Mouse (Mus musculus): ENCODE measurements around the gene Tnfsfm13. TPM values are rescaled to one million over a fixed set of nuclear protein-coding genes. Genes with fewer than 3 reads are reported as not detected.

The Tnfsfm13 gene
- polyA plus RNA-seq, 1 experiment, result 2.3 TPM

- 18% methylated on average over 12 of the region's 12 CpGs for WGBS
- DNase-seq (ENCODE audit: low read depth, low spot score), result peak; percentile 75
Observed at GRCm38 (mm10) chr11:69682840-69683533, 12.9 kb downstream of the Tnfsfm13 start.

- DNase-seq (ENCODE audit: low read depth, low spot score), result no peak
- 15% methylated on average over 24 of the region's 24 CpGs for WGBS
Observed at GRCm38 (mm10) chr11:69682209-69682839, 13.6 kb downstream of the Tnfsfm13 start.

GRCm38 (mm10) chr11:69681314-69682208 is 14.3 kb downstream of the Tnfsfm13 start, which contains the start of gene Senp3:
Senp3 (minus strand) TSS chr11:69682084.
- peak; percentile 80 for DNase-seq (ENCODE audit: low read depth, low spot score)
- WGBS, result under 1% methylated on average over 80 of the region's 80 CpGs

GRCm38 (mm10) chr11:69680136-69680855 is 15.6 kb downstream of the Tnfsfm13 start:
- 88% methylated on average over 30 of the region's 30 CpGs for WGBS
- no peak for DNase-seq (ENCODE audit: low read depth, low spot score)

GRCm38 (mm10) chr11:69679144-69679543 is 16.8 kb downstream of the Tnfsfm13 start:
- 85% methylated on average over 2 of the region's 2 CpGs for WGBS
- DNase-seq (ENCODE audit: low read depth, low spot score), result no peak

GRCm38 (mm10) chr11:69672211-69672706 is 23.6 kb downstream of the Tnfsfm13 start, which contains the start of gene Eif4a1:
Eif4a1 (minus strand) TSS chr11:69672423.
- WGBS, result under 1% methylated on average over 36 of the region's 36 CpGs
- peak; percentile 99 for DNase-seq (ENCODE audit: low read depth, low spot score)

GRCm38 (mm10) chr11:69671726-69672124 is 24.2 kb downstream of the Tnfsfm13 start:
- no peak for DNase-seq (ENCODE audit: low read depth, low spot score)
- WGBS, result under 1% methylated on average over 43 of the region's 43 CpGs

GRCm38 (mm10) chr11:69670786-69671725 is 24.8 kb downstream of the Tnfsfm13 start:
- 1% methylated on average over 61 of the region's 61 CpGs for WGBS
- DNase-seq (ENCODE audit: low read depth, low spot score), result peak; percentile 66

GRCm38 (mm10) chr11:69666665-69667005 is 29.3 kb downstream of the Tnfsfm13 start:
- 83% methylated on average over 3 of the region's 3 CpGs for WGBS
- no peak for DNase-seq (ENCODE audit: low read depth, low spot score)

- 31% methylated on average over 7 of the region's 7 CpGs for WGBS
- no peak for DNase-seq (ENCODE audit: low read depth, low spot score)
Observed at GRCm38 (mm10) chr11:69665961-69666664, 29.8 kb downstream of the Tnfsfm13 start, which contains the start of gene Cd68. Cd68 (minus strand) TSS chr11:69666153.

GRCm38 (mm10) chr11:69665457-69665960 is 30.4 kb downstream of the Tnfsfm13 start:
- 69% methylated on average over 9 of the region's 9 CpGs for WGBS
- no peak for DNase-seq (ENCODE audit: low read depth, low spot score)

GRCm38 (mm10) chr11:69664841-69665240 is 31.1 kb downstream of the Tnfsfm13 start:
- WGBS, result 85% methylated on average over 7 of the region's 7 CpGs
- no peak for DNase-seq (ENCODE audit: low read depth, low spot score)

GRCm38 (mm10) chr11:69663795-69664194 is 32.1 kb downstream of the Tnfsfm13 start:
- DNase-seq (ENCODE audit: low read depth, low spot score), result no peak
- WGBS, result 61% methylated on average over 6 of the region's 6 CpGs

- no peak for DNase-seq (ENCODE audit: low read depth, low spot score)
- WGBS, result 60% methylated on average over 13 of the region's 13 CpGs
Observed at GRCm38 (mm10) chr11:69662967-69663671, 32.8 kb downstream of the Tnfsfm13 start.

GRCm38 (mm10) chr11:69662213-69662966 is 33.5 kb downstream of the Tnfsfm13 start, which contains the start of gene Mpdu1:
Mpdu1 (minus strand) TSS chr11:69662642.
- WGBS, result under 1% methylated on average over 48 of the region's 48 CpGs
- peak; percentile 82 for DNase-seq (ENCODE audit: low read depth, low spot score)

- 22% methylated on average over 3 of the region's 3 CpGs for WGBS
- no peak for DNase-seq (ENCODE audit: low read depth, low spot score)
Observed at GRCm38 (mm10) chr11:69661221-69661881, 34.5 kb downstream of the Tnfsfm13 start.

Measured in large intestine, adult 2 months (tissue).